Mouse (Mus musculus): ENCODE data around the gene Chrna5. TPM values are rescaled to one million over a fixed set of nuclear protein-coding genes. Genes with fewer than 3 reads are reported as not detected.

Chrna5 gene
- polyA plus RNA-seq, 1 experiment from 2014 or later, result 0.28 TPM

- Histone ChIP-seq H3K4me2 (no peak overlapping the region), H3K4me1 (replicated peaks) (peaks cover 10% of the 10 kb centered on the region), H3K27me3 (replicated peaks) (peaks cover 40% of the 10 kb centered on the region), H3K27ac (ENCODE audit: poor library complexity, severe bottlenecking) (no peak overlapping the region), H3K4me3 (no peak overlapping the region), H3K9ac (no peak overlapping the region), H3K36me3 (no peaks in the 10 kb centered on the region), H3K9me3 (replicated peaks) (no peaks in the 10 kb centered on the region)
- 30% methylated on average over 13 of the region's 13 CpGs for WGBS
- no peak for ATAC-seq (ENCODE audit: insufficient number of reproducible peaks, low FRiP score)
These were observed 43.4 kb downstream of the Chrna5 start for GRCm38 (mm10) chr9:55023902-55024583.

- Histone ChIP-seq H3K36me3 (no peaks in the 10 kb centered on the region), H3K4me2 (peak overlapping the region; percentile 64), H3K27ac (ENCODE audit: poor library complexity, severe bottlenecking) (no peak overlapping the region), H3K9ac (no peak overlapping the region), H3K4me1 (replicated peaks) (peaks cover 10% of the 10 kb centered on the region), H3K4me3 (peak overlapping the region; percentile 34; the same call in 1 of the 2 replicates), H3K27me3 (replicated peaks) (peaks cover 47% of the 10 kb centered on the region), H3K9me3 (replicated peaks) (no peaks in the 10 kb centered on the region)
- ATAC-seq (ENCODE audit: insufficient number of reproducible peaks, low FRiP score), result 0 out of 2 replicates have a peak, but pooled peaks have one; percentile 15
- WGBS, result 15% methylated on average over 38 of the region's 38 CpGs
These were observed 45.0 kb downstream of the Chrna5 start for GRCm38 (mm10) chr9:55025534-55026274.

- no peaks in the 10 kb centered on the region for H3K36me3 ChIP-seq
- H3K27ac ChIP-seq (ENCODE audit: poor library complexity, severe bottlenecking), result no peak within 1 kb of the TSS
- ATAC-seq (ENCODE audit: insufficient number of reproducible peaks, low FRiP score), result 0 out of 2 replicates have a peak, but pooled peaks have one; percentile 39
- peak within 1 kb of the TSS; percentile 64 for H3K4me2 ChIP-seq
- peaks cover 51% of the 10 kb centered on the region for H3K27me3 ChIP-seq (replicated peaks)
- peaks cover 10% of the 10 kb centered on the region for H3K4me1 ChIP-seq (replicated peaks)
- no peaks in the 10 kb centered on the region for H3K9me3 ChIP-seq (replicated peaks)
- WGBS, result under 1% methylated on average over 39 of the region's 39 CpGs
- peak within 1 kb of the TSS; percentile 34 for H3K4me3 ChIP-seq
- no peak within 1 kb of the TSS for H3K9ac ChIP-seq
These were observed 45.6 kb downstream of the Chrna5 start, which contains the start of gene Chrna3 for GRCm38 (mm10) chr9:55026275-55026663. Chrna3 (minus strand) TSS chr9:55026562.

DNA sequence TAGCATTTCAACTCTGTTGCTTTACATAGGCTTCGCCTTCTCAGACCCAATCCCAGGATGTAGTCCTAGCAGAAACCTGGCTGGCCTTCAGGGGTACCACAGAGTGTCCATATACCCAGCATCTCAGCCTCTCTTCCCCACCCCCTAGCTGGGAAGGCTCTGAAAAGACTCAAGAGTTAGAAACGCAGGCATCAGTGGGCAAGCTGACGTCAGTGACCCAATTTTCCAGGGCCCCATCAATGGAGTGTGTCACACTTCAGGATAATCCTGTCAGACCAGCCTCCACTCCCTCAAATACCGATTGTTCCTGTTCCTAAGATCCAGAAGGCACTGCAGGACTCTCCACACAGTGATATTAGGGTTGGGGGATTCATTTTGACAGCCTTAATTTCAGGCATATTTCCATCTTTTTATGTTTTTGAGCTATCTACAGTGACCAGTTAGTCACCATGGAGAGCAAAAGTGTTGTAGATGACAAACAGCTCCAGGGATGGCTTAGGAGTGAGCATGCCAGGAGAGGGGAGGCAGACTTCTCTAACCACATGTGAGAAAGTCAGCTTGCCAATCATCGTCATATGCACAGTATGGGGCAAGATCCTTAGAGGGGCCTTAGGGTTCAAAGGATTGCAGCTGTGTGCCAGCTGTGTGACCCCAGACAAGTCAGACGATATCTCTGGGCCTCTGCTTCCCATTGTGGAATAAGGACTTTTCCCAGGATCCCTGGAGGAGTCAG lies 50.9 kb downstream of the Chrna5 start:
- Histone ChIP-seq H3K9ac (no peak overlapping the region), H3K9me3 (replicated peaks) (no peaks in the 10 kb centered on the region), H3K4me3 (no peak overlapping the region), H3K27me3 (replicated peaks) (peaks cover 23% of the 10 kb centered on the region), H3K4me1 (replicated peaks) (peaks cover 2% of the 10 kb centered on the region), H3K4me2 (no peak overlapping the region), H3K27ac (ENCODE audit: poor library complexity, severe bottlenecking) (no peak overlapping the region), H3K36me3 (no peaks in the 10 kb centered on the region)
- WGBS, result 50% methylated on average over 6 of the region's 6 CpGs
- no peak for ATAC-seq (ENCODE audit: insufficient number of reproducible peaks, low FRiP score)

- no peak overlapping the region for H3K4me2 ChIP-seq
- no peaks in the 10 kb centered on the region for H3K36me3 ChIP-seq
- 77% methylated on average over 8 of the region's 8 CpGs for WGBS
- no peak overlapping the region for H3K9ac ChIP-seq
- H3K4me1 ChIP-seq (replicated peaks), result no peaks in the 10 kb centered on the region
- H3K9me3 ChIP-seq (replicated peaks), result no peaks in the 10 kb centered on the region
- H3K27me3 ChIP-seq (replicated peaks), result peaks cover 12% of the 10 kb centered on the region; the same call in 1 of the 2 replicates
- ATAC-seq (ENCODE audit: insufficient number of reproducible peaks, low FRiP score), result no peak
- H3K27ac ChIP-seq (ENCODE audit: poor library complexity, severe bottlenecking), result no peak overlapping the region
- H3K4me3 ChIP-seq, result no peak overlapping the region
These were observed 58.3 kb downstream of the Chrna5 start for GRCm38 (mm10) chr9:55038948-55039347.

- WGBS, result 62% methylated on average over 5 of the region's 5 CpGs
- H3K4me2 ChIP-seq, result no peak overlapping the region
- H3K4me3 ChIP-seq, result no peak overlapping the region
- H3K27me3 ChIP-seq (replicated peaks), result peaks cover 12% of the 10 kb centered on the region; the same call in 1 of the 2 replicates
- H3K9me3 ChIP-seq (replicated peaks), result no peaks in the 10 kb centered on the region
- no peak for ATAC-seq (ENCODE audit: insufficient number of reproducible peaks, low FRiP score)
- H3K36me3 ChIP-seq, result no peaks in the 10 kb centered on the region
- H3K4me1 ChIP-seq (replicated peaks), result no peaks in the 10 kb centered on the region
- H3K27ac ChIP-seq (ENCODE audit: poor library complexity, severe bottlenecking), result no peak overlapping the region
- H3K9ac ChIP-seq, result no peak overlapping the region
These were observed 59.3 kb downstream of the Chrna5 start for GRCm38 (mm10) chr9:55039983-55040382.

DNA sequence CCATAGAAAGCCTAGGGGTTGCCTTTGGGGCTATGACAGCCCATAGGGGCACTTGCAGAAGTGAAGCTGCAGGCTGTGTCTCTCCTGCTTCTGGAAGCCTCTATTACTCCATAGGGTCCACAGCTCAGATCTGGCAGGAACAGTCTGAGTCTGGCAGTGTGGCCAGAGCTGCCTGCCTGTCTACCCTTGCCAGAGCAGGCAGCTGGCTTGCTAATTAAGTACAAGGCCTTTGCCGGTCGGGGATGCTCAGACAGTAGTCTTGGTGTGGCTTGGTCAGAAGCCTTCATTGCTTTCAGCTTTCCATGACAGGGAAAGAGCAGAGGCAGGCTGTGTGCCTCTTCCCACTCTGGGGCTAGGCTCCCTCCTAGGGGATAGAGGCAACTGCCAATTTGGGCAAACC lies 60.7 kb downstream of the Chrna5 start:
- H3K27me3 ChIP-seq (replicated peaks), result peaks cover 12% of the 10 kb centered on the region; the same call in 1 of the 2 replicates
- no peaks in the 10 kb centered on the region for H3K36me3 ChIP-seq
- no peak for ATAC-seq (ENCODE audit: insufficient number of reproducible peaks, low FRiP score)
- no peaks in the 10 kb centered on the region for H3K9me3 ChIP-seq (replicated peaks)
- no peak overlapping the region for H3K9ac ChIP-seq
- H3K27ac ChIP-seq (ENCODE audit: poor library complexity, severe bottlenecking), result no peak overlapping the region
- H3K4me1 ChIP-seq (replicated peaks), result no peaks in the 10 kb centered on the region
- no peak overlapping the region for H3K4me2 ChIP-seq
- H3K4me3 ChIP-seq, result no peak overlapping the region
- 59% methylated on average over 2 of the region's 2 CpGs for WGBS

DNA sequence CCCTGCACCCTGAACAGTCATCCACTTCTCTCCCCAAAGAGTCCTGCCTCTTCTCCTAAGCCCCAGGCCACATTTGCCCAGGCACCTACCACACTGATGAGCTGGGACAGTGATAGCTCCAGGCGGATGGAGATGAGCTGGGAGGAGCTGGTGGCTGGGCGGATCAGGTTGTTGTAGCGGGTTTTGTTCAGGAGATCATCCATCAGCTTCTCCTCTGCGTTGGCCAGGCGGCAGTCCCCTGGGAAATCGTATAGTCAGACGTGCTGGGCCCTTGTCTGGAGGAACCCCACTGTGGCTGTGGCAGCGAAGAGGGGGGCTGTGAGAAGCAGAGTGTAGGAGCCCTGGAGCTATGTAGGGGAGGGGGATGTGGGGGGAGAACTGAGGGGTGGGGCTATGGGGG lies 63.0 kb downstream of the Chrna5 start:
- ATAC-seq (ENCODE audit: insufficient number of reproducible peaks, low FRiP score), result no peak
- H3K36me3 ChIP-seq, result no peaks in the 10 kb centered on the region
- peak overlapping the region; percentile 27 for H3K4me2 ChIP-seq
- 16% methylated on average over 8 of the region's 8 CpGs for WGBS
- peaks cover 23% of the 10 kb centered on the region for H3K27me3 ChIP-seq (replicated peaks)
- H3K9ac ChIP-seq, result no peak overlapping the region
- no peak overlapping the region for H3K4me3 ChIP-seq
- no peak overlapping the region for H3K27ac ChIP-seq (ENCODE audit: poor library complexity, severe bottlenecking)
- H3K9me3 ChIP-seq (replicated peaks), result no peaks in the 10 kb centered on the region
- peaks cover 7% of the 10 kb centered on the region for H3K4me1 ChIP-seq (replicated peaks)

GRCm38 (mm10) chr9:55045001-55045400 lies 64.3 kb downstream of the Chrna5 start:
- Histone ChIP-seq H3K9me3 (replicated peaks) (no peaks in the 10 kb centered on the region), H3K4me3 (no peak overlapping the region), H3K27ac (ENCODE audit: poor library complexity, severe bottlenecking) (no peak overlapping the region), H3K4me2 (no peak overlapping the region), H3K9ac (no peak overlapping the region), H3K4me1 (replicated peaks) (peaks cover 11% of the 10 kb centered on the region), H3K27me3 (replicated peaks) (peaks cover 23% of the 10 kb centered on the region), H3K36me3 (no peaks in the 10 kb centered on the region)
- ATAC-seq (ENCODE audit: insufficient number of reproducible peaks, low FRiP score), result no peak
- 73% methylated on average over 2 of the region's 2 CpGs for WGBS

DNA sequence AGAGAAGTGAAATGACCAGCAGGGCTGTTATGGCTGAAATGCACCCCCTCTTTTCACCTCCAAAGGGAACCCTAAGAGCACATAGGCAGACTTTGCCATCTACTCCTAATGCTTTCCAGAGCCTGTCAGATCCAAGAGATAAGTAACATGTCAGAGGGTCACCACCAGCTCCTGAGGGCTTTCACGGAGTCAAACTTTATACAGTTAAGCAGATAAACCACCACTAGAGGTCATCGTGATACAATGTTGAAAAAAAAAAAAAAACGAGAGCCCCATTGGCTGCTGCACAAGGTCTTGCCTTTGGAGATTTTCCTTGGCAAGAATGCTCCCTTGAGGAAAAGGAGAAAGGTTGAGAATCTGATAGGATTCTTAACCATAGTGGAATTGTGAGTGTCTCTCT lies 66.1 kb downstream of the Chrna5 start:
- Histone ChIP-seq H3K27me3 (replicated peaks) (peaks cover 17% of the 10 kb centered on the region), H3K36me3 (no peaks in the 10 kb centered on the region), H3K4me3 (no peak overlapping the region), H3K9ac (no peak overlapping the region), H3K27ac (ENCODE audit: poor library complexity, severe bottlenecking) (no peak overlapping the region), H3K9me3 (replicated peaks) (no peaks in the 10 kb centered on the region), H3K4me2 (no peak overlapping the region), H3K4me1 (replicated peaks) (peaks cover 11% of the 10 kb centered on the region)
- no peak for ATAC-seq (ENCODE audit: insufficient number of reproducible peaks, low FRiP score)
- 0% methylated on average over 3 of the region's 3 CpGs for WGBS

All from heart, embryonic 12.5 days (tissue).